Mouse (Mus musculus): Measurements from ENCODE around the gene Gm42906. TPM values are rescaled to one million over a fixed set of nuclear protein-coding genes. Genes with fewer than 3 reads are reported as not detected.

The Gm42906 gene
- total RNA-seq, 2 experiments from 2014 or later = 2.4 TPM; not detected in 1

DNA sequence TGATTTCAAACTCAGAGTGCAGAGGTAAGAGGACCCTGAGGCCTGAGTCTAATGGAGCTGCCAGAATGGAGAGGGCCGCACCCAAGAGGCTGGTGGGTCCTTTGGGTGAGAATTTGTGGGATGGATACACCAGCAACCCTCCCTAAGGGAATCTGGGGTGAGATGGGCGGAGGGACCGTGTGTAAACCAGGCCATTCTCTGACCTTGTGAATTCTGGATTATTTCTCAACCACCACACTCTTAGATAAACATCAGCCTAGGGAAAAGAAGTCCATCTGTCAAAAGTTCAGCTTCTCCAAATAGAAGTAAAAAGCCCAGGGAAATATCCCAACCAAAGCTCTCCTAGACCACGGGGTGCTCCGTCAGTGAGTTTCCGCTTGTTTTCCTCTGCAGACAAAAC is 332.0 kb downstream of the Gm42906 start:
- intact Hi-C loops (cut with DNase I) = no loop called here
- no peak for DNase-seq

DNA sequence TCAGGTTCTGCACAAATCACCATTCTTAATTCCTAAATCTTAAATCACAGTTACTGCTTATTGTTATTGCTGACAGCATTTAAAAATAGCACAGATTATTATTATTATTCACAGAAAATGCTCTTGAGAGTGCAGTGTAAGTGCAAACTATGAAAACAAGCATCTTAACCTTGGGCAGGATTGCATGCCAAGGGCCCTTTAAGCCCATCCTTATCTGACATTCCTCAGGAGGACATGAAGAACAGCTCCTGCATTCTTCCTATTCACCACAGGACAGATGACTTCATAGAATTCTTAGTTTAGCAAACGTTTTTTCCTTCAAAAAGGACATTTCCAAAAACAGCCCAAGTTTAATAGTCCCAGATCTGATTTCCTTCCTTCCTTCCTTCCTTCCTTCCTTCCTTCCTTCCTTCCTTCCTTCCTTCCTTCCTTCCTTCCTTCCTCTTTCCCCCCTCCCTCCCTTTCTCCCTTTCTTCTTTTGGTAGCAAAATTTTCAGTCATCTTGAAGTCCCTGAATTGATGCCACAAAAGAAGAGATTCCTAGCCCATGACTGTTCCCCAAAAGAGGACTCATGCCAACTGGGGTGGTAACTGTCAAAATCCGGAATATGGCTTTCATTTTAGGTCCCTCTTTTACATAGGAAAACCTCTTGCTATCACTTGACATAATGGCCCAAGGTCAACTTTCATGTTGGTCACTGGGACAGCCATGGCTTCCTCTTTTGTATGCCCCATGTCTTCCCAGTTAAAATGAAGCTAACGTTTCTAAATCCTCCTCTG is 334.9 kb downstream of the Gm42906 start:
- DNase-seq = no peak
- intact Hi-C loops (cut with DNase I) = no loop called here

DNA sequence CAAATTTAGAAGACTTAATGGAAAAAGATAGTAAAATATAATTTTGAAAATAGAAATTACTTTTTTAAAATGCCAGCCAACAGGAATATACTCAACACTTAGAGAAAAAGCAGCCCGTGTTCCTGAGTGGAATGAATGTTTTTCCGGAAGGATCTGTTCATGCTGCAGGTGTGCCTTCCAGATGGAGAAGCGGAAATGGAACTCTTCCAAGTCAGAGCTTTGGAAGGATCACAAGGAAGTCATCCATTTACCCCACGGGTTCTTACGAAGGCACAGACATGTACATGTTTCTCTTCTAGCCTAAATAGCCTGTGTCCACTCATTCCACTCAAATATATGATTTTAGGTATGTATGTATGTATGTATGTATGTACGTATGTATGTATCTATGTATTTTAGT is 337.0 kb downstream of the Gm42906 start:
- DNase-seq = no peak
- intact Hi-C loops (cut with DNase I) = no loop called here

DNA sequence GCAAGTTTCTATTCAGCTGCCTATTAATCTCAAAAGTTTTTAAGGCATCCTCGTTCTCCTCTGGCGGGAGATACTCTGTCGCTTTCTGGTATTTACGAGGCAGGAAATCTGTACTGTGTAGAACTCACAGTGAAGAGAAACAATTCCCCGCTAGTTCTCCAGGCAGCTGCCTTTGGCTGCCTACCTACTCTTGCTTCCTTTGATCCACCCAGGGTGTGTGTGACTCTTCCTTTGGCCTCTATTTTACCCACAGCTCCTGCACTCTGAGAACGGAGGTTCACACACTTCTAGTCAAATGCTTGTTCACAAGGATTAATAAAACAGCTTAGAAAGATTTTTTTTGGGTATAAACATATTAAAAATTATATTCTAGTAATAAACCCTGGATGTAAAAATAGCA is 338.8 kb downstream of the Gm42906 start:
- DNase-seq = no peak
- intact Hi-C loops (cut with DNase I) = no loop called here

DNA sequence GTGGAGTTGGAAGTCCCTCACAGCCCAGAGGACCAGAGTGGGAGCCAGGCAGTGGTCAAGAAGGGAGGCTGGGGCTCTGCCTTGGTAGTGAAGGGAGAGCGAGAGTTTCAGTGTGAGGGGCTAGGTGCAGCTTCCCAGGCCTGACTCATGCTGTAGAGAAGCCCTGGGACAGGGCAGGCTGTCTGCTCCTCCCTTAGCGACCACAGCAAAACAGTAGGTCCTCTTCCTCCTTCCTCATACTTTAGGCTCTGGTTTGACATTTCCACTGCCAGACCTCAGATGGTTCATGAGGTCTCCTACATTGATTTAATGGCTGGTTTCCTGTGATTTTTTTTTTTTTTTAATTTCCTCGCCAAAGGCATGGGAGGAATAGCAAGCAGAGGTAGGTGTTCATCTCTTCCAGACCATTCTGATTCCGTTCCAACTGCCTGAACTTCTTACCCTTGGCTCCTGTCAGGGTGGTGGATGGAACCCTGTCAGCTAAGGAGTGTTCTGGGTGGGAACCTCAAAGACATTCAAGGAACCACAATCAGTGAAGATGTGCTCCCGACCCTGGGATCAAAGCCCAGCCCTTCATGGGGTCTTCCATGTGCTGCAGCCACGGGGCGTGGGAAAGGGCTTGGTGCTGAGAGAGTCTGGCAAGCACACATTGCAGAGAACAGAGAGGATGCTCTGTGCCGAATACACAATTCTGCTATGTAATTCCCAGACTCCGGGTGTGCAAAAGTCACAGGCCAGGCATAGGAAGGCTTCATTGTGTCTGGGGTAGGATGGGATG is 341.3 kb downstream of the Gm42906 start:
- DNase-seq = no peak
- intact Hi-C loops (cut with DNase I) = no loop called here

DNA sequence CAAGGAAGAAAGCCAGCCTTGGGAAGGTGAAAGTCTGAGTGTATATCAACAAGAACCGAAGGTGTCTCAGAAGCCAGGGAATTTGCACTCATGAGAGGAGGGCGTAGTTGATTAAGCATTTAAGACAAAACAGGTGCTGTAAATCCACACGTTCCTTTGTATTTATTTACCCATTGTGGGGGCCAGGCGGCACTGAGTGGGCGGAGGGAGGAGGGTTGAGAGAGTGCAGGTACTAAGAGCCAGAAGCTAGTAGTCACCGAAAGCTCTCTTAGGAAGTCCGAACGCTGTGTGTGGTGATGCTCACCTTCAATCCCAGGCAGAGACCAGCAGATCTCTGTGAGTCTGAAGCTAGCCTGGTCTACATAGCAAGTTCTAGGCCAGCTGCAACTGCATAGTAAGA is 342.2 kb downstream of the Gm42906 start:
- intact Hi-C loops (cut with DNase I) = no loop called here
- DNase-seq = no peak

DNA sequence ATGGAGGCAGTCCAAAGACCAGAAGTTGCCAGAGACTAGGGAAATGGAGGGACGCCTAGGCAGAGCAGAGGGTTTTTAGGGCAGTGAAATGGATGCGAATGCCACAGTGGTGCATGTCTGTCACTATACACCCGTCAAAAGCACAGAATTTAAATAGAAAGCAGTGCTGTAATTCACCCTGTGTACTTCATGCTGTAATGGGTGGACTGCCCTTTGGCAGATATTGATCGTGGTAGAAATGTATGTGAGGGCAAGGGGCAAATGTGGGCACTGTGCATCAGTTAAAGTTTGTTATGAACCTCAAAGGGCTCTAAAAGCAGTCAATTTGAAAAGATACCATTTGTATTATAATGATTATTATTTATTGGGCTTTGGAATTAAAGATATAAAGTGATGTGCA is 347.7 kb downstream of the Gm42906 start:
- DNase-seq = no peak

DNA sequence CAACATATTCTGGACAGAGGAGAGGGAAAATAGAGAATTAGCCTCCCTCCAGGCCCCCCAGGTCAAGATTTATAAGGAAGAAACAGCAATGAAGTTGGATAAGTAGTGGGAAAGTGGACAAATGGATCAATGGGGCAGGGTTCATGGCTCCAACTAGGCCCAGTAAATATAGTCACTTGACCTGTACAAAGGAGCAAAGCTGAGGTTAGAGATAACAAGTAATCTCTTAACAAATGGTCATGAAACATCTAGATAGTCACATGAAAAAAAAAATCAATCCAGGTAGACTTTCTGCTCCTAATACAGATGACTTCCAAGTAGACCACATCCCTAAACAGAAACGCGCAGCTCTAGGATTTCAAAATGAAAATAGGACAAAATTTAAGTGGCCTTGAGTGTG is 350.0 kb downstream of the Gm42906 start:
- intact Hi-C loops (cut with DNase I) = no loop called here
- no peak for DNase-seq

More for the DNA sequence above, 347.7 kb downstream of the Gm42906 start:
- intact Hi-C loops (cut with DNase I) = no loop called here

DNA sequence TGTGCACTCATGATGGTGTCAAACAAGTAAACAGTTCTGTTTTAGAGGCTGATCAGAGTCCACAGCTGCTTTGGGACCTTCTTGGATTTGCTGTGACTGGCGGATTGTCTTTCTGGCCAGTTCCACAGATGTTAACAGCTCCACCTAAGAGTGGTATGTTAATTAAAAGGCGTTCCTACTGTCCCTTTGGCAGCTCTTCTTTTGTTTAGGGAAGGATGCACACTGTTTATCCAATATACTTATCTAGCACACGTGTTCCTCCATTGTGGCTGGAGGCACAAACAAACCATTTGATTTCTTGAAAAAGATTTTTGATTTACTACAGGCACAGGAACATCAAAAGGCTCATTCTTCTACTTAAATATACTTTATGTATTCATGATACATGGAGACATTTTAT is 351.0 kb downstream of the Gm42906 start:
- no peak for DNase-seq
- intact Hi-C loops (cut with DNase I) = no loop called here

DNA sequence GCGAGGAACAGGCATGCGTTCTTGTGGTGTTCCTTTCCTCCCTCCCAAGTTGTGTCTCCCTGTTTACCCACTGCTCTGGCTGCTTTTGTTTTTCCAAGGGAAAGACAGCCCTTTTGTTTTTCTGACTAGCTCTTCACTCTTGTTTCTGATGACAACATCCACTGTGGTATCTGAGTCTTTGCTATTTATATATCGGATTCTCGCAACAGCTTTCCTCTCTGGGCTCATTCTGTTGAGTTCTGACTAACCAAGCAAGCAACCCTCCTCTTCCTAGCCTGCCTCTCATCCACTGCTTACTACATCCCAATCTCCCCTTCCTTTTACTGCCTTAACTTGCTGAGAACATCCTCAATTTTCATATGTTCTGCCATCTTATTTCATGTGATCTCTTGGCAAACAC is 353.7 kb downstream of the Gm42906 start:
- intact Hi-C loops (cut with DNase I) = no loop called here

DNA sequence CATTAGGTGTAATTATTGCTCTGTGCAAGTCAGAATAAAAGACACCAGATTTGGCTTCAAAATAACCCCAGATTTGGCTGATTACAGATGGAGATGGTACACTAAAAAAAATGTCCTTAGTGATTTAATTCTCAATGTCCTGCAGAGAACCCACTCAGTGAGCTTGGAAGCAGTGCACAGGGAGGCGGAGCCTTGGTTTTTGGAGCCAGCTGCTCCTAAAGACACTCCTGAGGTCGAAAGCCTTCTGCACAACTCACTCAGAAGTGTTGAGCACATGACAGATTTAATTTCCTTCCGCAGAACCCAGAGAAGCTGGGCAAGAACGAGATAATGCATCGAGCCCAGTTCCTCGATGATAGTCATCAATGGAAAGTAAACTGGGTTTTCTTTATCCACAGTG is 356.5 kb downstream of the Gm42906 start:
- no peak for DNase-seq
- intact Hi-C loops (cut with DNase I) = no loop called here

More for the DNA sequence above, 353.7 kb downstream of the Gm42906 start:
- DNase-seq = no peak

DNA sequence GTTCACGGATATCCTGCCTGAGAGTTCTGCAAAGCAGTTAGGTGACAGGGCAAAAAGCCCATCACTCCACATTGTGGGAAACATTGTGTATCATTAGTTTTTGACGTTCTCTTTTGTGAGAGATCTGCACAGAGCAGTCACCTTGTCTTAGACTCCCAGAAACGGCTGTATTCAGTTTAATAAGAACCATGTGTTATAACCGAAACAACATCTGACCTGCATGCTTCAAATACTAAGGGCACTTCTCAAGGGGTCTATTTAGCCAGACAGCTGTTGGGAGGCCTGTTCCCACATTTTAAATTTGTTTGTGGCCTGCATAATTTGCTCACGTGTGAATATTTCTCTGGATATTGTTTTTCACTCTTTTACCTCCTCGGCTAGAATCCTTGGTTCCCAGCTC is 357.1 kb downstream of the Gm42906 start:
- DNase-seq = no peak
- intact Hi-C loops (cut with DNase I) = no loop called here

DNA sequence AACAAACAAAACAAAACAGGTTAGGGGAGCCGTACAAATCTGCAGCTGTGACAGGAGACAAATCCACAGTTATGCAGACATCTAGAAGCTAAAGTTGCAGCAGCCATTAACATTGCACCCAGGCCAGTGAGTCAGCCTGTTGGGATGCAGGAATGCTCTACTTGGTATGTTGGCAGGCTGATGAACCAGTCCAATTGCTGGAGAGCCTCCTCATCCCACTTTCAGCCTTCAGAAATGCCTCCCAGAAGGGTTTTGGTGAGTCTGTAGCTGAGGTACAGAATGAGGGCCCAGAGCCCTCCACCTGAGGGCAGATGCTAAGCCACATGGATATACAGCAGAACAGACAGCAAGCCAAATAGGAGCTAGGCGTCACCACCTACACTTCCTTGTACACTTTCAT is 358.4 kb downstream of the Gm42906 start:
- intact Hi-C loops (cut with DNase I) = no loop called here

DNA sequence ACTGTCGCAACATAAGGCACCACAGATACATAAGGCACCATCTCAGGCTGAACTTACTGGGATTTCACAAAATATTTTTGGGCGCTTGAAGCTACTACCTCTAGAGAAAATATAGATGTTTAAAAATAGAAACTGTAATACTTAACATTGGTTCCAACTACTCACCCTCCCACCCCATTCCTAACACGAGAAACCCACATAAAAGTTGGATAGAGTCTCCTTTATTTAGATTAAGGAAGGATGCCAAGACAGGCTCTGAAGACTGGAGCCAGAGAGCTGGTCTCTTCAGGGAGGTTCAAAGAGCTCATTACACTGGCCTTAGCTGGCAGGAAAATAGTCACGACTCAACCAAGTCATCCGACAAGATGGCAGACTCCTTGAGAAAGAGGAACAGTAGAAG is 361.9 kb downstream of the Gm42906 start:
- DNase-seq = no peak
- intact Hi-C loops (cut with DNase I) = no loop called here

More for the DNA sequence above, 358.4 kb downstream of the Gm42906 start:
- no peak for DNase-seq

DNA sequence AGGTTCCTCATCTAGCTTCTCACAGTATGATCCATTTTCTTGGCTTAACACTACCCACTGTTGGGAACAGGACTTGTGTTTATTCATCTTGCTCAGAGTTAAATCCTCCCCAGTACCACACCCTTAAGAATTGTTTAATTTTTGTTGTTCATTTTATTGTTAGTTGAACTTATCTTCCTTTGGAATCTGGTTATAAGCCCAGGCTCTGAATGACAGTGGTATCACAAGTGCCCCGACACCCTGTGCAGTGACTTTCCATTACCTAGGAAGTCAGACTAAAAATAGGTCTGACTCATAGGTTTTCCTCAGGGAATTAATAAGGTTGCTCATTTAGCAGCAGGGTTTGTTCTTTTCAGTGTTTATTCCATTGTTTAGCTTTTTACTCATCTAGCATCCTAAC is 362.7 kb downstream of the Gm42906 start:
- intact Hi-C loops (cut with DNase I) = no loop called here
- DNase-seq = no peak

DNA sequence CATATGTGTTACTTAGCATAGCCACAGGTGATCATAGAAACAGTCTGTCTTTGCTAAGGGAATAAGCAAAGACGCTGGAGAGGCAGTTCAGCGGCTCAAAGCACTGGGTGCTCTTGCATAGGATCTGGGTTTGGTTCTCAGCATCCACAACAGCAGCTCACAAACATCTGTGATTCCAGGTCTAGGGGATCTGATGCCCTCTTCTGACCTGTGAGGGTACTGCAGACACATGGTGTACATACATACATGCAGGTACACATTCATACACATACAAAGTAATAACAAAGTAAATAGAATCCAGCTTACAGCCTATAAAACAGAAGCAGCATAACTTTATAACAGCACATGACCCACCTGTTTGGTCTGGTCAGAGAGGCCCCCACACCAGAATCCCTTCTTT is 366.0 kb downstream of the Gm42906 start:
- intact Hi-C loops (cut with DNase I) = no loop called here
- no peak for DNase-seq

DNA sequence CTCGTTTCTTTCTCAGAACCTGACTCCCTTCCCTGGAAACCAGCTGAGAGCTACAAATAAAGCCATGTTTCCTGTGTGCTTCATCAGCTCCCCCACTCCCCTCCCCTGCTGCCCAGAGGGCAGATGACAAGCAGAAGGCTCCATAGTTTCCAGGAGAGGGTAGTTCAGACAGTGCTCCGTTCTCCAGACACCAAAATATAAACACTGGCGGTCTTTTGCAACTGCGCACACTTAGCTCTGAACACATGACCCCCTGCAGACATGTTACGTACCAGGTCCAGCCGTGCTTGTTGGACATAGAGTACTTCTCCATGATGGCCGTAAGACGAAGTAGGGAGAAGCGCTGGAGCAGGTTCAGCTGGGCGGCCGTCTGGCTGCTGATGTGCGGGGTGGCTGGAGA is 367.5 kb downstream of the Gm42906 start:
- intact Hi-C loops (cut with DNase I) = no loop called here
- DNase-seq = no peak

DNA sequence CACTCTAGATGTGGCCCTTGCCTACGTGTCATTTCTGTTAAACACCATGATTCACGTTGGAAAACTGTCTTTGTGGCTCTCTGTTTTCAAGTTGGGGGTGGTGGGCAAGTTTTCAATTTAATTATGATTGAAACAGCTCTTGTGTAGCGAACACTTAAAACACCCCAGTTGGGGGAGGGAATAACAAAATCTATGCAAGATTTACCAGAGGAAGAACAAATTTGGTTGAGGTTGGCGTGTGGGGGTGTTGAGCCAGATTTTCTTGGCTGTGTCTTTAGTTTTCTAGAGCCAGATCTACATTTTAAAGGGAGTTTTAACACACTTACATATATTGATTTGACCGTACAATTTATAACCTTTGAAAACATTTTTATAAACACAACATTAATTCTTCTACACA is 368.2 kb downstream of the Gm42906 start:
- intact Hi-C loops (cut with DNase I) = loop anchor here (5.0 kb wide), 2 partner anchors 73 to 133 kb away; no protein-coding TSS in a partner anchor

DNA sequence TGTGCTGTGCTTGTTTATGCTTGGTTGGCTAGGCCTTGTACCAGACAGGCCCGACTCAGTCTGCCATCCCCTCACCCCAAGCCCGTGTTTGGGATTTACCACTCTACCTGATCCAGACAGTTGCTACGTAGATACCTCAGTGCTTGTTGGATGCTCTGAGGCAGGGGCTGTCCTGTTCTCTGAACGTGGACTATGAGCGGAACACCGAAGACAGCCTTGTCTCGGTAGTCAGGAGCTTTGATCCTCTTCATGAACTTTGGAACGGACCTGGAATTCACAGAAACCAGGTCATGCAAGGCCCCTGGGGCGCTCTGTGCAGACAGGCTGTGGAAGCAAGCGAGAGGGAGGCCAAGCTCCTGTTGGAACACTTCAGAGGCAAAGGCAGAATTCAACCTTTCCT is 368.6 kb downstream of the Gm42906 start:
- intact Hi-C loops (cut with DNase I) = loop anchor here (5.0 kb wide), 2 partner anchors 73 to 133 kb away; no protein-coding TSS in a partner anchor
- no peak for DNase-seq

More for the DNA sequence above, 368.2 kb downstream of the Gm42906 start:
- DNase-seq = no peak

DNA sequence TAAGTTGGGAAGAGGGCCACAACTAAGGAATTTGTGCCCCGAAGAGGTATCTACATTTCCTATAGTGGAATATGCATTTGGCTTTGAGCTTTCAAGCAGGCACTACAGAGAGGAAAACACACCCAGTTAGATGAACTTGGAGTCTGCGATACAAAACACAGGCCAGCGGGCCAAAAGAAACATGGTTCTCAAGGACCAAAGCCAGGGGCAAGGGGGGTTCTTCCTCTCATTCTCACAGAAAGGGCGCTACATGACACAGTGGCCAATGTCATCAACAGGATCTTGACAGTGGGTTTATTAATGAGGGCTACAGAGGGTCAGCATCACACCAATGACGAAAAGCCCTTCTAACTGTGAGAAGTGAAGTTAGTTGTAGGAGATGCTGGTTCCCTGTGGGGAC is 370.2 kb downstream of the Gm42906 start:
- intact Hi-C loops (cut with DNase I) = loop anchor here (5.0 kb wide), 2 partner anchors 75 to 135 kb away; no protein-coding TSS in a partner anchor
- DNase-seq = no peak

DNA sequence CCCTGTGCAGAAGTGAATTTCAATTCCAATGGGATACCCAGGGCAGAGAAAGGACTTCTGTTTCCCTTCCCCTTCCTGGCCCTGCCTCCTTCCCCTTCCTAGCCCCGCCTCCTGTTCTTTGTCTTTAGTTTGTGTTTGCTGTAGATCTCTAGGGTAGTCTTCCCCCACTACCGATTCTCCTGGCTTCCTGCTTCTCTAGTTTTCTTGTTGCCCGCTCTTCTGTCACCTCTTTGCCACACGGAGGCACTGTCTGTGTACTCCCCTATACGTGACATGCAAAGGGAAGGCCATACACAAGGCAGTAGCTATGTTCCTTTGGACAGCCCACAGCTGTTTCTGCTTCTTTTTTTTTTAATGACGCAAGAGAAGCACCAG is 371.1 kb downstream of the Gm42906 start:
- peak; percentile 28 to 29 for DNase-seq
- intact Hi-C loops (cut with DNase I) = loop anchor here (5.0 kb wide), 2 partner anchors 75 to 135 kb away; no protein-coding TSS in a partner anchor
